In the genomic region with DNA sequence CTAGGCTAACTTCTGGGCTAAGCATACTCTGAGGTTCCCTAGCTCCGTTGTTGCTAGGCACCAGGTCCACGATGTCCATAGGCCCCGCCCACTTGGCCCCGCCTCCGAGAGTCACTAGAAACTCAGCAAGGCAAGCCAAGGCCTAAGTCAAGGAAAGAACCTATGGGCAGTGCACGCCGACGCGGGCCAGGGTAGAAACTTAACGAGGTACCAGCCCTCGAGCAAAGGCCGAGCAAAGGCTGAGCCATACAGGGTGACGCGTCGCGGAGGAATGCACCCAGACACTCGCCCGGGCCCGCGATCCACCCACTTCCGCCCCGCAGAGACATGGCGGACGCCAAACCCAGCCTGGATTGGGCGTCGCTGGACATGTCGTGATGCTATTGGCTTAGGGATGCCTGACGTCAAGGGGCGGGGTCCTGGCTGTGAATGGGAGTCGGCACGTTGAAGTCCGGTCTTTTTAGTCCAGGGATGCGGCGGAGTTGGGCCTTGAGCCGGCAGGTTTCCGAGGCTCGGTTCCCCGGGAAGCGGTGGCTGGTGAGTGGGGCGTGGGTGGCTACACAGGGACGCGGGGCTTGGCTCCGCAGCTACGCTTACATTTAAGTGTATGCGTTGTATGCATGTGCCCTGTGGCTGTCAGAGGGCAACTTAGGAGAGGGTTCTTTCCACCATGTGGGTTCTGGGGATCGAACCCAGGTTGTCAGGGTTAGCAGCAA, we compare ENCODE assay signal across 8 mouse cellular contexts. TPM values are rescaled to one million over a fixed set of nuclear protein-coding genes. Genes with fewer than 3 reads are reported as not detected.
DNase-seq lines count a peak whose midpoint lies in the region; ATAC-seq lines count a peak whose summit lies in the region.

A gene (minus strand): TSS at position 275 of the 716 bp plus-strand sequence.
A gene (plus strand): TSS at position 428 of the 716 bp plus-strand sequence.

- H3K27ac ChIP-seq in hindbrain, embryonic 12.5 days: peak within 1 kb of the TSS; percentile 45

- ATAC-seq in hindbrain, embryonic 12.5 days (ENCODE audit: low FRiP score): peak; percentile 98

- peak within 1 kb of the TSS; percentile 55 for H3K9ac ChIP-seq in hindbrain, embryonic 12.5 days

- H3K4me1 ChIP-seq in hindbrain, embryonic 12.5 days: peaks cover 15% of the 10 kb centered on the region

- WGBS in hindbrain, embryonic 12.5 days: under 1% methylated on average over 46 of the region's 46 CpGs

- DNase-seq in Muller cell, postnatal 12 days (ENCODE audit: inconsistent ontology term): peak; percentile 99
- DNase-seq in cerebellum, adult 9-11 months: peak; percentile 97
- peak; percentile 94 to 97 for DNase-seq in frontal cortex, postnatal 10 days (ENCODE audit: low spot score in 2 of 2)
- peak; percentile 97 to 98 for DNase-seq in layer of hippocampus, postnatal 14 days (ENCODE audit: low spot score in 2 of 2)
- peak; percentile 98 for DNase-seq in lung, postnatal 14 days
- DNase-seq in retina, adult 2 months (ENCODE audit: low read depth, low spot score): peak; percentile 88
- DNase-seq in thymus, postnatal 36 days: peak; percentile 96 to 97

- peak within 1 kb of the TSS; percentile 86 for H3K4me2 ChIP-seq in hindbrain, embryonic 12.5 days (replicated peaks)

- no peaks in the 10 kb centered on the region for H3K36me3 ChIP-seq in hindbrain, embryonic 12.5 days

- peaks cover 3% of the 10 kb centered on the region; the same call in 1 of the 2 replicates for H3K27me3 ChIP-seq in hindbrain, embryonic 12.5 days

- H3K9me3 ChIP-seq in hindbrain, embryonic 12.5 days (replicated peaks): no peaks in the 10 kb centered on the region

- peak within 1 kb of the TSS; percentile 62 for H3K4me3 ChIP-seq in hindbrain, embryonic 12.5 days

RNA-seq across cellular contexts. Expression of the first gene that starts in this region (rescaled TPM):
- 0.63 and 1.1 TPM in 2 replicates for polyA plus RNA-seq in hindbrain, embryonic 12.5 days (2016; fragmentation: Nextera tagmentation; extraction: Ambion mirVana)
- 1 to 10 TPM in 1 of 2 experiments, under 1 TPM in 1; 0.33 to 1.6 TPM for total RNA-seq in layer of hippocampus, postnatal 14 days (2021)

RNA-seq across cellular contexts. Expression of the second gene that starts in this region (rescaled TPM):
- polyA plus RNA-seq in hindbrain, embryonic 12.5 days (2016; fragmentation: Nextera tagmentation; extraction: Ambion mirVana): 4.6 and 5.6 TPM in 2 replicates
- 1 to 10 TPM; 7.1 to 8.6 TPM for total RNA-seq in layer of hippocampus, postnatal 14 days (2021)

Comparison
In these comparisons a context has a peak if more than half of its experiments do, and no peak if none do; other contexts are left out.
1. Peak in every context shown above with its lines: DNase-seq, ATAC-seq, H3K4me3 ChIP-seq and H3K27ac ChIP-seq.